Mouse (Mus musculus): ENCODE results near the gene Dnajc6.

- TF ChIP-seq CTCF (IDR thresholded peaks at IDR 0.05; ENCODE audit: borderline replicate concordance, insufficient read depth, low read depth, low read length) (no peak), POLR2A (IDR thresholded peaks at IDR 0.05; ENCODE audit: borderline replicate concordance, insufficient read depth, low read length) (no peak)
These were observed 75.7 kb downstream of the Dnajc6 start for GRCm38 (mm10) chr4:101572142-101572541.

Data from cerebellum, adult 2 months (tissue).